Mouse (Mus musculus) heart, embryonic 12.5 days (tissue): ENCODE results near the gene Cfap61. TPM values are rescaled to one million over a fixed set of nuclear protein-coding genes. Genes with fewer than 3 reads are reported as not detected.

Source experiments
- ATAC-seq: fragments of 200-750 bp; cut with Nextera tagmentation; 2 replicates; pipeline ENCODE4 v1.8.0; 2017; ENCODE audit warnings: moderate TSS enrichment, moderate library complexity; ENCODE audit not compliant: insufficient number of reproducible peaks, low FRiP score
- H3K27ac ChIP-seq: fragments of 300-500 bp; sonication (generic); 2 replicates; pipeline ENCODE4 v1.5.1; 2016; ENCODE audit warnings: mild to moderate bottlenecking, moderate library complexity; ENCODE audit not compliant: poor library complexity, severe bottlenecking
- H3K27me3 ChIP-seq: fragments of 300-500 bp; sonication (generic); replicated peaks from 2 replicates; pipeline ENCODE4 v1.6.1; 2016; ENCODE audit warnings: mild to moderate bottlenecking, moderate library complexity
- H3K36me3 ChIP-seq: fragments of 300-500 bp; sonication (generic); 2 replicates; pipeline ENCODE4 v1.6.1; 2016; ENCODE audit warnings: mild to moderate bottlenecking, moderate library complexity
- H3K4me1 ChIP-seq: fragments of 300-500 bp; sonication (generic); replicated peaks from 2 replicates; pipeline ENCODE4 v1.6.1; 2016; ENCODE audit warnings: mild to moderate bottlenecking
- H3K4me2 ChIP-seq: fragments of 300-500 bp; sonication (generic); 2 replicates; pipeline ENCODE4 v1.6.1; 2016; ENCODE audit warnings: mild to moderate bottlenecking, moderate library complexity
- H3K4me3 ChIP-seq: fragments of 300-500 bp; sonication (generic); 2 replicates; pipeline ENCODE4 v1.5.1; 2016; ENCODE audit warnings: mild to moderate bottlenecking
- H3K9ac ChIP-seq: fragments of 300-500 bp; sonication (generic); 2 replicates; pipeline ENCODE4 v1.6.1; 2016; ENCODE audit warnings: mild to moderate bottlenecking, moderate library complexity
- H3K9me3 ChIP-seq: fragments of 300-500 bp; sonication (generic); replicated peaks from 2 replicates; pipeline ENCODE4 v1.6.1; 2016; ENCODE audit warnings: mild to moderate bottlenecking, moderate library complexity
- WGBS: fragments of 180-500 bp; shearing (Covaris S2); methylation state at CpG from one replicate; pipeline ENCODE4 v1.1.7; 2016; 5-methylcytosine and 5-hydroxymethylcytosine counted together
- polyA plus RNA-seq: library from polyadenylated mRNA; unstranded; fragments of >200 nt; fragmentation: Nextera tagmentation; extraction: Ambion mirVana; gene quantifications from 2 replicates; pipeline ENCODE4 v1.2.1, GENCODE M21; 2016

The Cfap61 gene
- polyA plus RNA-seq, 1 experiment from 2014 or later = 0.59 TPM

DNA sequence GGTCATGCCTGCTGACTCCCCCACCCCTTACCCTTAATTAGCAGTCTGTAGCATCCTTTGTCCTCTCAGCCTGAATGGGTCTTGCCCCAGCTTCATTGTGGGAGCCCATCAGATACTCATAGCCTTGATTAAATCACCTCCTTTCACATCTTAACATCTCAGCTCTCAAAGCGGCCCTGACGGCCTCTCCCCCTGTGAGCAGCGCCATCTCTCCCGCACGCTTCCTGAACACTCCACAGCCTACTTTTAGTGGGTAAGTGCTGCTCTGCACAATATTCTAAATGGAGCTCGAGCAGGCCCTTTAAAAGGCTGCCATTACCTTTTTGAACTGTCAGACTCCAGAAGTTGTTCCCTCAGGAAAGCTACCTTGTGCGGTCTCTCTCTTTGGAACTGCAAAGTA lies 234.9 kb downstream of the Cfap61 start:
- 69% methylated on average over 7 of the region's 7 CpGs for WGBS
- no peaks in the 10 kb centered on the region for H3K36me3 ChIP-seq
- H3K27ac ChIP-seq = no peak overlapping the region
- no peak overlapping the region for H3K4me2 ChIP-seq
- no peaks in the 10 kb centered on the region for H3K27me3 ChIP-seq
- no peak overlapping the region for H3K9ac ChIP-seq
- ATAC-seq = no peak
- H3K4me3 ChIP-seq = no peak overlapping the region
- H3K9me3 ChIP-seq = no peaks in the 10 kb centered on the region
- H3K4me1 ChIP-seq = 0 out of 2 replicates have a peak, but pooled peaks cover 7% of the 10 kb centered on the region

DNA sequence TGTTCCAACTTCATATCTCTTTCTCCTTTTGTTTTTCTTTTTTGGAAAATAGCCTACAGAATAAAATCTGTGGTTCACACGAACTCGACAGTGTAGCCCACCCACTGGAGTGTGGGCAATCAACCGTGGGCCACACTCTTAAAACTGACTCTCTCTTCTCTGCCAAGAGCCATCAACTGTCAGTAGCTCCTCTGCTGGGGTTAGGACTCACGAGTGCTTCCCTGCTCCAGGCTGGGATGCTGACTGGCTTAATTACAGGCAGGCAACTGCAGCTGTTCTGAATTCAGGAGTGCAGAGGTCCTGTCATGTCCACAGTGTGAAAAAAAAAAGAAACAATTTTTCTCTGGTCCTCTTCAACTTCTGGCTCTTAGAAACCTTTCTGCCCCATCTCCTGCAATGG lies 237.5 kb downstream of the Cfap61 start:
- ATAC-seq = no peak
- Histone ChIP-seq H3K4me1 (0 out of 2 replicates have a peak, but pooled peaks cover 7% of the 10 kb centered on the region), H3K36me3 (no peaks in the 10 kb centered on the region), H3K9ac (no peak overlapping the region), H3K27ac (no peak overlapping the region), H3K4me2 (no peak overlapping the region), H3K4me3 (no peak overlapping the region), H3K9me3 (no peaks in the 10 kb centered on the region), H3K27me3 (no peaks in the 10 kb centered on the region)
- WGBS = 50% methylated on average over 4 of the region's 4 CpGs

GRCm38 (mm10) chr2:146174173-146174572 lies 239.6 kb downstream of the Cfap61 start:
- no peak overlapping the region for H3K27ac ChIP-seq
- H3K4me2 ChIP-seq = no peak overlapping the region
- no peaks in the 10 kb centered on the region for H3K4me1 ChIP-seq
- no peak overlapping the region for H3K9ac ChIP-seq
- H3K36me3 ChIP-seq = no peaks in the 10 kb centered on the region
- WGBS = 83% methylated on average over 7 of the region's 7 CpGs
- no peak for ATAC-seq
- H3K4me3 ChIP-seq = no peak overlapping the region
- no peaks in the 10 kb centered on the region for H3K27me3 ChIP-seq
- no peaks in the 10 kb centered on the region for H3K9me3 ChIP-seq

- H3K27ac ChIP-seq = no peak overlapping the region
- no peaks in the 10 kb centered on the region for H3K4me1 ChIP-seq
- H3K4me2 ChIP-seq = no peak overlapping the region
- no peak overlapping the region for H3K9ac ChIP-seq
- ATAC-seq = no peak
- no peaks in the 10 kb centered on the region for H3K36me3 ChIP-seq
- H3K9me3 ChIP-seq = no peaks in the 10 kb centered on the region
- no peak overlapping the region for H3K4me3 ChIP-seq
- H3K27me3 ChIP-seq = peaks cover 7% of the 10 kb centered on the region; the same call in 1 of the 2 replicates
- 68% methylated on average over 1 of the region's 1 CpGs for WGBS
Measured at GRCm38 (mm10) chr2:146178718-146179117, 244.1 kb downstream of the Cfap61 start.

DNA sequence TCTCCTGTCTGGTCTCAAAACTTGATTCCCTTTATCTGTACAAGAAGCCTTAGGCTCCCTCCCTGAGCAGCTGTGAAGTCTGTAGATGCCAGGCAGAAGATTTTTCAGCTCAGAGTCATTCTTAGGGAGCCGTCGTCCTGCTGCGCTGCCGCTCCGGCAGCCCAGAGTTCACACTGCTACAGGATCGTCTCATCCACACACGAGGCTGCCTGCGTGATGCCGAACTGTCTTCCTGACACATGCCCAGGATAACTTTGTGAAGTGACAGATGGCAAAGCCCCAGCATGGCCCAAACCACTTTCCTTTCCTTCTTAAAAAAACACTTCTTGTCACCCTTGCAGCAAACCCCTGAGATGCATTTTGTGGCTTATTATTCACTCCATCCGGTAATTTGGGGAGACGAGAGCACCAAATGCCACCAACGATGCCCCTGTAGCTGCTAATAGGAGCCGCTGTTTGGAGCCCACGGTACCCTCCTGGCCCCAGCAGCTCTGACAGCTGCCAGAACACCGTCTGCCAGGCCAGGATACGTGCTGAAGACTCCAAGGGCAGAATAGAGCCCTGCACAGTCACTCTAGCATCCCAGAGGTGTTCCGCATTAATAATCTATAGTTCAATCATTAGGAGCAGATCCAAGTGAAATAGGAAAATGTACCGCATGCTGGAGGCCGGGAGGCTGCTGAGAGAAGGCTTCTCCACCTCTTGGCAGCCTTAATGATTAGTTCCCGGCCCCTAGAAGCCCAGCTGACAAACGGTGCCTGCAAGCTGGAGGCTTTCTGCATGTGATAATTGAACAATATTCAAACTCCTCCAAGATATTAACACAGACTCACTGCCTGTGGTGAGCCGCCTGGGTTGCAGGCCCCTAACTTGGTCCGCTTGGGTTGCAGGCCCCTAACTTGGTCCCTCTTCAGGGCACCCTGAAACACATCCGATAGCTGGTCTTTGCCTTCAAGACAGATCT lies 249.5 kb downstream of the Cfap61 start:
- Histone ChIP-seq H3K4me2 (no peak overlapping the region), H3K9ac (no peak overlapping the region), H3K4me1 (no peaks in the 10 kb centered on the region), H3K27ac (no peak overlapping the region), H3K27me3 (peaks cover 27% of the 10 kb centered on the region), H3K4me3 (no peak overlapping the region), H3K36me3 (no peaks in the 10 kb centered on the region), H3K9me3 (no peaks in the 10 kb centered on the region)
- ATAC-seq = no peak
- WGBS = 59% methylated on average over 24 of the region's 24 CpGs

- no peaks in the 10 kb centered on the region for H3K27me3 ChIP-seq
- H3K27ac ChIP-seq = no peak overlapping the region
- 85% methylated on average over 11 of the region's 11 CpGs for WGBS
- H3K4me3 ChIP-seq = no peak overlapping the region
- H3K4me2 ChIP-seq = no peak overlapping the region
- no peak overlapping the region for H3K9ac ChIP-seq
- no peaks in the 10 kb centered on the region for H3K36me3 ChIP-seq
- H3K9me3 ChIP-seq = no peaks in the 10 kb centered on the region
- ATAC-seq = no peak
- no peaks in the 10 kb centered on the region for H3K4me1 ChIP-seq
Measured at GRCm38 (mm10) chr2:146196126-146196525, 261.5 kb downstream of the Cfap61 start.

DNA sequence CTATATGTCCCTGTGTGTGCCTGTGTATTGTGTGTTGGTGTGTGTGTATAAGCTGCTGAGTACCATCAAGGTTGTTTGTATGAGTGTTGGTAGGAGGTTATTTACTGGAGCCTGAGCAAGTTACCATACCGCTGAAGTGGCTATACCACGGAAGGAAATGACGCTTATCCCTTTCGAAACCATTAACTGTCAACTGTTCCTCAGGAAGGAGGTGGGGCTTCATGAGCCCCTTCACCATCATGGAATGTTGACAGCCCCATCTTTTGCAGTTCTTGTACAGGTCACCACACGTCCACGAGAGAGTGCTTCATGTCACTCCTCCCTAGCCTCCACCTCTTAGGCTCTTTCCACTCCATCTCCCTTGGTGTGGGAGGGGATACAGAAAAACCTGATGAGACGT lies 263.4 kb downstream of the Cfap61 start:
- ATAC-seq = no peak
- no peak overlapping the region for H3K4me3 ChIP-seq
- H3K4me2 ChIP-seq = no peak overlapping the region
- no peak overlapping the region for H3K9ac ChIP-seq
- no peaks in the 10 kb centered on the region for H3K4me1 ChIP-seq
- 65% methylated on average over 7 of the region's 7 CpGs for WGBS
- H3K9me3 ChIP-seq = no peaks in the 10 kb centered on the region
- no peaks in the 10 kb centered on the region for H3K27me3 ChIP-seq
- H3K36me3 ChIP-seq = no peaks in the 10 kb centered on the region
- H3K27ac ChIP-seq = no peak overlapping the region

GRCm38 (mm10) chr2:146210968-146211367 lies 276.4 kb downstream of the Cfap61 start:
- H3K4me1 ChIP-seq = peaks cover 6% of the 10 kb centered on the region; the same call in 1 of the 2 replicates
- H3K9ac ChIP-seq = no peak overlapping the region
- no peak overlapping the region for H3K4me3 ChIP-seq
- no peaks in the 10 kb centered on the region for H3K9me3 ChIP-seq
- WGBS = 62% methylated on average over 4 of the region's 4 CpGs
- no peaks in the 10 kb centered on the region for H3K36me3 ChIP-seq
- H3K27me3 ChIP-seq = peaks cover 7% of the 10 kb centered on the region
- no peak overlapping the region for H3K27ac ChIP-seq
- ATAC-seq = no peak
- no peak overlapping the region for H3K4me2 ChIP-seq

DNA sequence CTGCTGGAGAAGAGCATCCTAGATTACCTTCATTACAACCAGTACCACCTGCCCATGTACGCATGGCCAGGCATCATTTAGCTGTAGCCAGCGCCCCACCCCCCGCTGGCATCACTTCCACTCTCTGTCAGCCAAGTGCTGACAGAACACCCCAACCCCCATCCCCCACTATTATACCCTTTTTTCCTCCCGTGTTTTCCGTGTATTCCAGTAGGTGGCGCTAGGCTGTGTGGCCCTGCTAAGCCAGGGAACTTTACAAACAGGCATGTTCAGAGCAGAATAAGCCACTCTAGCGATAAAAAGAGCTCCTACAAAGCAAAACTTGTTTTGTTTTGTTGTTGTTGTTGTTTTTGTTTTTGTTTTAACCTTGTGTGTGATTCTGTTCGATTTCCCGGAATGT lies 280.1 kb downstream of the Cfap61 start:
- Histone ChIP-seq H3K4me2 (no peak overlapping the region), H3K27me3 (peaks cover 39% of the 10 kb centered on the region), H3K27ac (no peak overlapping the region), H3K4me3 (no peak overlapping the region), H3K9ac (no peak overlapping the region), H3K36me3 (no peaks in the 10 kb centered on the region), H3K4me1 (peaks cover 27% of the 10 kb centered on the region), H3K9me3 (no peaks in the 10 kb centered on the region)
- under 1% methylated on average over 9 of the region's 9 CpGs for WGBS
- ATAC-seq = no peak

DNA sequence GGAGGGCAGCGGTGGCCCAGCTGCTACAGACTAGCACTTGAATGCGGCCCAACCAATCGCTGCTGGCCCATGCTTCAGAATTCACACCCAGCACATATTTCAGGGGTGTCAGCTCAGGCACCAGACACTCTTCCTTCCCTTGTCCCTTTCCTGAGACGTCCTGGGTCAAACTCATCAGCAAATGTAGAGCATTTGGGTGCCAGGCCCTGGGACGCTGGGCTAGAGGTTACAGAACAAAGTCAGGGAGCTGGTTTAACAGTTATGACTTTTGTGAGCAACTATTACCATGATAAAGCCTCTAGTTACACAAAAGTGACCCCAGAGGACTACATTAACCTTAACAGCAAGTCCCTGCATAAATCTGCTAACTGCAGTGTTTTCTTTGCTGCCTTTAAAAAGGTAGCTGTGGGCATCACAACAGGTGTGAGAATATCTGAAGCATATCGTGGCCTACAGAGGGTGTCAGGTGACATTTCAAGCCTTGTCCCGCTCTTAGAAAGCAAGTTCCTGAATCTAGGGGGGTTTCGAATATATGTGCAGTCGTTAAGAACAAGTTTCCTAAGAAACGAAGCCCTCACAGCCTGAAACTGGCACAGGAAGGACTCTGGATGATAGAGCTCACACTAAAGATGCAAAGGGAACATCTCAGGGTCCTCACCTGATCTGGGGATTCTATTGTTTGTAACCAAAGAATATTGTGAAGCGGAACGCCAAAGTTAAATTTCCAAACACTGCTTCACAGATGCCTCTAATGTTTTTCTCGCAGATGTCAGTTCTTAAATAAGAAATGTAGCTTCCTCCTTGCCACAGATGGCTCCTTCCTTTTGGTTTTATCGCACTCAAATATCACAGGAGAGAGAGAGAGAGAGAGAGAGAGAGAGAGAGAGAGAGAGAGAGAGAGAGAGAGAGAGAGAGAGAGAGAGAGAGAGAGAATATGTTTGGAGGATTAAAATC lies 281.8 kb downstream of the Cfap61 start:
- Histone ChIP-seq H3K9ac (no peak overlapping the region), H3K4me2 (no peak overlapping the region), H3K27me3 (peaks cover 50% of the 10 kb centered on the region), H3K4me1 (peaks cover 32% of the 10 kb centered on the region), H3K4me3 (no peak overlapping the region), H3K9me3 (no peaks in the 10 kb centered on the region), H3K36me3 (no peaks in the 10 kb centered on the region), H3K27ac (no peak overlapping the region)
- ATAC-seq = no peak
- 23% methylated on average over 14 of the region's 14 CpGs for WGBS
